Mouse (Mus musculus): ENCODE data around the gene Fgf12. TPM values are rescaled to one million over a fixed set of nuclear protein-coding genes. Genes with fewer than 3 reads are reported as not detected.

Gene Fgf12
- polyA plus RNA-seq, 1 experiment from 2014 or later = 3.3 TPM

GRCm38 (mm10) chr16:28374790-28375189 is 378.1 kb downstream of the Fgf12 start:
- no peak for DNase-seq (ENCODE audit: low spot score)
- no peaks in the 10 kb centered on the region for H3K4me1 ChIP-seq (replicated peaks; ENCODE audit: control insufficient read depth, insufficient read depth, low read length)
- H3K36me3 ChIP-seq (ENCODE audit: control insufficient read depth, insufficient read depth, low read length) = no peaks in the 10 kb centered on the region
- no peaks in the 10 kb centered on the region for H3K9me3 ChIP-seq (ENCODE audit: control insufficient read depth, low read length)
- no peak overlapping the region for H3K4me2 ChIP-seq (ENCODE audit: low read depth, low read length, severe bottlenecking)
- no peak for ATAC-seq (replicated peaks; ENCODE audit: low FRiP score)
- H3K27me3 ChIP-seq (ENCODE audit: control insufficient read depth, insufficient read depth, low read length) = no peaks in the 10 kb centered on the region
- 90% methylated on average over 2 of the region's 2 CpGs for WGBS
- no peak overlapping the region for H3K9ac ChIP-seq (ENCODE audit: low read length)
- no peak overlapping the region for H3K4me3 ChIP-seq (ENCODE audit: low read depth, low read length)
- H3K27ac ChIP-seq (ENCODE audit: low read depth, low read length) = no peak overlapping the region

DNA sequence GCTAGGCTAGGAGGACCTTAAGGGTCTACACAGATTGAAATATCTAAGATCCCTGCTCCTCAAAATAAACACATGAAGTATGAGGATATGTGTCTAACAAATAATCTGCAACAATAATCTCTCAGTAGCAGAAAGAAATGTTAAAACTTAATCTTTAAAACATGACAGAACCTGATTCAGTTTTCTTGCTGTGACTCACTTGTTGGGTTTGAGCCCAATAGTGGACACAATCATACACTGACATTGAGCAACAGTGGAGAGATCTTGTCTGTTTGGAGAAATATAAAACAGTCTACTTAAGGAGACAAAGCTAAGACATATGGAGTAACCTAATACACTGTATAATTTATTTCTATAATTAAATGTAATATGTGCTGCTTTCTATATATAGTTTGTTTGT is 379.6 kb downstream of the Fgf12 start:
- Histone ChIP-seq H3K27me3 (ENCODE audit: control insufficient read depth, insufficient read depth, low read length) (no peaks in the 10 kb centered on the region), H3K36me3 (ENCODE audit: control insufficient read depth, insufficient read depth, low read length) (no peaks in the 10 kb centered on the region), H3K27ac (ENCODE audit: low read depth, low read length) (no peak overlapping the region), H3K4me1 (replicated peaks; ENCODE audit: control insufficient read depth, insufficient read depth, low read length) (no peaks in the 10 kb centered on the region), H3K4me2 (ENCODE audit: low read depth, low read length, severe bottlenecking) (no peak overlapping the region), H3K9ac (ENCODE audit: low read length) (no peak overlapping the region), H3K9me3 (ENCODE audit: control insufficient read depth, low read length) (no peaks in the 10 kb centered on the region), H3K4me3 (ENCODE audit: low read depth, low read length) (no peak overlapping the region)
- DNase-seq (ENCODE audit: low spot score) = no peak
- no peak for ATAC-seq (replicated peaks; ENCODE audit: low FRiP score)

GRCm38 (mm10) chr16:28350624-28351023 is 402.2 kb downstream of the Fgf12 start:
- H3K27me3 ChIP-seq (ENCODE audit: control insufficient read depth, insufficient read depth, low read length) = no peaks in the 10 kb centered on the region
- H3K27ac ChIP-seq (ENCODE audit: low read depth, low read length) = no peak overlapping the region
- H3K9me3 ChIP-seq (ENCODE audit: control insufficient read depth, low read length) = no peaks in the 10 kb centered on the region
- DNase-seq (ENCODE audit: low spot score) (no peak), ATAC-seq (replicated peaks; ENCODE audit: low FRiP score) (no peak)
- 83% methylated on average over 2 of the region's 2 CpGs for WGBS
- H3K4me1 ChIP-seq (replicated peaks; ENCODE audit: control insufficient read depth, insufficient read depth, low read length) = no peaks in the 10 kb centered on the region
- no peak overlapping the region for H3K9ac ChIP-seq (ENCODE audit: low read length)
- H3K36me3 ChIP-seq (ENCODE audit: control insufficient read depth, insufficient read depth, low read length) = no peaks in the 10 kb centered on the region
- H3K4me3 ChIP-seq (ENCODE audit: low read depth, low read length) = no peak overlapping the region
- no peak overlapping the region for H3K4me2 ChIP-seq (ENCODE audit: low read depth, low read length, severe bottlenecking)

- H3K9ac ChIP-seq (ENCODE audit: low read length) = no peak overlapping the region
- H3K4me3 ChIP-seq (ENCODE audit: low read depth, low read length) = no peak overlapping the region
- DNase-seq (ENCODE audit: low spot score) (no peak), ATAC-seq (replicated peaks; ENCODE audit: low FRiP score) (no peak)
- no peaks in the 10 kb centered on the region for H3K9me3 ChIP-seq (ENCODE audit: control insufficient read depth, low read length)
- no peak overlapping the region for H3K4me2 ChIP-seq (ENCODE audit: low read depth, low read length, severe bottlenecking)
- H3K27ac ChIP-seq (ENCODE audit: low read depth, low read length) = no peak overlapping the region
- no peaks in the 10 kb centered on the region for H3K36me3 ChIP-seq (ENCODE audit: control insufficient read depth, insufficient read depth, low read length)
- H3K4me1 ChIP-seq (replicated peaks; ENCODE audit: control insufficient read depth, insufficient read depth, low read length) = no peaks in the 10 kb centered on the region
- 74% methylated on average over 6 of the region's 6 CpGs for WGBS
- H3K27me3 ChIP-seq (ENCODE audit: control insufficient read depth, insufficient read depth, low read length) = no peaks in the 10 kb centered on the region
These were observed 407.5 kb downstream of the Fgf12 start for GRCm38 (mm10) chr16:28345323-28345722.

GRCm38 (mm10) chr16:28337930-28338329 is 414.9 kb downstream of the Fgf12 start:
- WGBS = 97% methylated on average over 1 of the region's 1 CpGs
- Histone ChIP-seq H3K9ac (ENCODE audit: low read length) (no peak overlapping the region), H3K36me3 (ENCODE audit: control insufficient read depth, insufficient read depth, low read length) (no peaks in the 10 kb centered on the region), H3K27ac (ENCODE audit: low read depth, low read length) (no peak overlapping the region), H3K9me3 (ENCODE audit: control insufficient read depth, low read length) (no peaks in the 10 kb centered on the region), H3K4me1 (replicated peaks; ENCODE audit: control insufficient read depth, insufficient read depth, low read length) (no peaks in the 10 kb centered on the region), H3K4me2 (ENCODE audit: low read depth, low read length, severe bottlenecking) (no peak overlapping the region), H3K27me3 (ENCODE audit: control insufficient read depth, insufficient read depth, low read length) (no peaks in the 10 kb centered on the region), H3K4me3 (ENCODE audit: low read depth, low read length) (no peak overlapping the region)
- no peak for ATAC-seq (replicated peaks; ENCODE audit: low FRiP score)
- no peak for DNase-seq (ENCODE audit: low spot score)

- H3K9ac ChIP-seq (ENCODE audit: low read length) = no peak overlapping the region
- H3K36me3 ChIP-seq (ENCODE audit: control insufficient read depth, insufficient read depth, low read length) = no peaks in the 10 kb centered on the region
- no peak overlapping the region for H3K4me2 ChIP-seq (ENCODE audit: low read depth, low read length, severe bottlenecking)
- H3K4me1 ChIP-seq (replicated peaks; ENCODE audit: control insufficient read depth, insufficient read depth, low read length) = no peaks in the 10 kb centered on the region
- no peaks in the 10 kb centered on the region for H3K27me3 ChIP-seq (ENCODE audit: control insufficient read depth, insufficient read depth, low read length)
- WGBS = 56% methylated on average over 1 of the region's 1 CpGs
- no peaks in the 10 kb centered on the region for H3K9me3 ChIP-seq (ENCODE audit: control insufficient read depth, low read length)
- no peak overlapping the region for H3K4me3 ChIP-seq (ENCODE audit: low read depth, low read length)
- DNase-seq (ENCODE audit: low spot score) (no peak), ATAC-seq (replicated peaks; ENCODE audit: low FRiP score) (no peak)
- H3K27ac ChIP-seq (ENCODE audit: low read depth, low read length) = no peak overlapping the region
These were observed 416.2 kb downstream of the Fgf12 start for GRCm38 (mm10) chr16:28336700-28337099.

- Histone ChIP-seq H3K36me3 (ENCODE audit: control insufficient read depth, insufficient read depth, low read length) (no peaks in the 10 kb centered on the region), H3K4me3 (ENCODE audit: low read depth, low read length) (no peak overlapping the region), H3K4me1 (replicated peaks; ENCODE audit: control insufficient read depth, insufficient read depth, low read length) (no peaks in the 10 kb centered on the region), H3K27me3 (ENCODE audit: control insufficient read depth, insufficient read depth, low read length) (no peaks in the 10 kb centered on the region), H3K9me3 (ENCODE audit: control insufficient read depth, low read length) (no peaks in the 10 kb centered on the region), H3K4me2 (ENCODE audit: low read depth, low read length, severe bottlenecking) (no peak overlapping the region), H3K9ac (ENCODE audit: low read length) (no peak overlapping the region), H3K27ac (ENCODE audit: low read depth, low read length) (no peak overlapping the region)
- no peak for ATAC-seq (replicated peaks; ENCODE audit: low FRiP score)
- WGBS = 89% methylated on average over 3 of the region's 3 CpGs
- no peak for DNase-seq (ENCODE audit: low spot score)
These were observed 417.8 kb downstream of the Fgf12 start for GRCm38 (mm10) chr16:28335025-28335424.

- Histone ChIP-seq H3K9me3 (ENCODE audit: control insufficient read depth, low read length) (no peaks in the 10 kb centered on the region), H3K9ac (ENCODE audit: low read length) (no peak overlapping the region), H3K4me2 (ENCODE audit: low read depth, low read length, severe bottlenecking) (no peak overlapping the region), H3K36me3 (ENCODE audit: control insufficient read depth, insufficient read depth, low read length) (no peaks in the 10 kb centered on the region), H3K27ac (ENCODE audit: low read depth, low read length) (no peak overlapping the region), H3K27me3 (ENCODE audit: control insufficient read depth, insufficient read depth, low read length) (no peaks in the 10 kb centered on the region), H3K4me1 (replicated peaks; ENCODE audit: control insufficient read depth, insufficient read depth, low read length) (no peaks in the 10 kb centered on the region), H3K4me3 (ENCODE audit: low read depth, low read length) (no peak overlapping the region)
- ATAC-seq (replicated peaks; ENCODE audit: low FRiP score) (no peak), DNase-seq (ENCODE audit: low spot score) (no peak)
- whole genome bisulfite sequencing = 47% methylated on average over 3 of the region's 3 CpGs
These were observed 429.3 kb downstream of the Fgf12 start for GRCm38 (mm10) chr16:28323576-28323975.

DNA sequence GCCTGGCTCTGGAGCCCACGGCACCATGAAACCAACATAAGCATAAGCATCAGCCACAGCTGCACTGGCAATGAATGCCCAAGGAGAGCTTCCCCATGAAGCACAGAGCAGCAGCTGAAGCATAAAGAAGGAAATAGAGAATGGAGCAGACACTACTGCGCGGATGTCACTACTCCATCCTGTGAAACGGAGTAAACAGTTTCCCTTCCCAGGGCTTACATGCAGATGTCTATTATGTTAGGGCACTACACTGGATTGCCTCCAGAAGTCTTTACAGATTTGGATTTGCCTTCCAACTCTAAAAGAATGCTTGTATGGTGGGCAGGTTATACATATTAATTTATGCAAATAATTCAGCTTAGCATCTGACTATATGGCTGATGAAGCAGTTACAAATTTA is 441.2 kb downstream of the Fgf12 start:
- Histone ChIP-seq H3K36me3 (ENCODE audit: control insufficient read depth, insufficient read depth, low read length) (no peaks in the 10 kb centered on the region), H3K4me2 (ENCODE audit: low read depth, low read length, severe bottlenecking) (no peak overlapping the region), H3K4me3 (ENCODE audit: low read depth, low read length) (no peak overlapping the region), H3K9me3 (ENCODE audit: control insufficient read depth, low read length) (no peaks in the 10 kb centered on the region), H3K9ac (ENCODE audit: low read length) (no peak overlapping the region), H3K27me3 (ENCODE audit: control insufficient read depth, insufficient read depth, low read length) (no peaks in the 10 kb centered on the region), H3K27ac (ENCODE audit: low read depth, low read length) (no peak overlapping the region), H3K4me1 (replicated peaks; ENCODE audit: control insufficient read depth, insufficient read depth, low read length) (no peaks in the 10 kb centered on the region)
- ATAC-seq (replicated peaks; ENCODE audit: low FRiP score) (no peak), DNase-seq (ENCODE audit: low spot score) (no peak)
- 88% methylated on average over 4 of the region's 4 CpGs for WGBS
